Mouse (Mus musculus) bone marrow, adult 2 months (tissue): ENCODE data around the gene Pxn. TPM values are rescaled to one million over a fixed set of nuclear protein-coding genes. Genes with fewer than 3 reads are reported as not detected.

Experiments used
- H3K27ac ChIP-seq: fragments of 200-500 bp; 2 replicates; pipeline ENCODE4 v1.5.1; 2012; ENCODE audit warnings: low read depth, mild to moderate bottlenecking, control low read depth, inconsistent platforms, low read length; ENCODE audit not compliant: control insufficient read depth, poor library complexity, insufficient read depth
- H3K4me1 ChIP-seq: fragments of 200-500 bp; 2 replicates; pipeline ENCODE4 v1.6.1; 2011; ENCODE audit warnings: low read length; ENCODE audit not compliant: control insufficient read depth, insufficient read depth
- H3K4me3 ChIP-seq: fragments of 200-500 bp; replicated peaks from 2 replicates; pipeline ENCODE3; 2011; ENCODE audit warnings: mild to moderate bottlenecking, low read depth, low read length, control low read depth; ENCODE audit not compliant: control insufficient read depth
- CTCF ChIP-seq: fragments of 200-500 bp; IDR thresholded peaks from 2 replicates; pipeline ENCODE4 v1.5.1; 2011; ENCODE audit warnings: low read length, control low read depth; ENCODE audit not compliant: control insufficient read depth, insufficient read depth
- POLR2A ChIP-seq: fragments of 200-500 bp; IDR thresholded peaks from 2 replicates; pipeline ENCODE4 v1.6.1; 2011; ENCODE audit warnings: low read depth, mild to moderate bottlenecking, control low read depth, low read length, borderline replicate concordance; ENCODE audit not compliant: control insufficient read depth
- WGBS: fragments of 180-500 bp; shearing (Covaris S2); methylation state at CpG from one replicate; pipeline ENCODE4 v1.1.7; 2018; 5-methylcytosine and 5-hydroxymethylcytosine counted together
- polyA plus RNA-seq: library from polyadenylated mRNA; stranded (reverse); fragments of >200 nt; gene quantifications from 2 replicates; pipeline ENCODE4 v1.2.4, GENCODE M21; 2011; ENCODE audit warnings: low replicate concordance; ENCODE audit not compliant: missing spikeins, insufficient read depth, insufficient read length

Gene Pxn
- polyA plus RNA-seq, 1 experiment: 71.6 TPM

DNA sequence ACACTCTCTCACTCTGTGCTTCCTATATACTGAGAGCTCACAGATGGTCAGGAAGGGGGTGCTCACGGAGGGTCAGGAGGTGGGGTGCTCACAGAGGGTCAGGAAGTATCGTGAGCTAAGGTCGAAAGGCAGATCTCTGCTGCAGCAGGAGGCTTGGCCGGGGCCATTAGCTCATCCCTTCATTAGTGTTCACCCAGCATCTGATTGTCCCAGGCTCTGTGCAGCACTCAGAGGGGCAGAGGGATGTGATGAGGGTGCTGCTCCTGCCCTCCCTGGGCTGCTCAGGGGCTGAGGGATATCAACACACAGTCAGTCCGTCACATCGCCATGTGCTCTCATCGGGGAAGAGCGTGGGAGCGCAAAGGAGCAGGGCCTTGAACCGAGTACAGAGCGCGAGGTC, 18.0 kb downstream of the Pxn start:
- WGBS: 62% methylated on average over 12 of the region's 12 CpGs
- peaks cover 14% of the 10 kb centered on the region for H3K4me1 ChIP-seq
- no peak overlapping the region for H3K4me3 ChIP-seq
- no peak overlapping the region for H3K27ac ChIP-seq
- no peak for TF ChIP-seq CTCF
- no peak for TF ChIP-seq POLR2A

- Histone ChIP-seq H3K4me1 (peaks cover 18% of the 10 kb centered on the region), H3K4me3 (no peak overlapping the region), H3K27ac (no peak overlapping the region)
- WGBS: 87% methylated on average over 4 of the region's 4 CpGs
- TF ChIP-seq POLR2A: no peak
- no peak for TF ChIP-seq CTCF
These were observed 18.9 kb downstream of the Pxn start for GRCm38 (mm10) chr5:115525416-115525815.

GRCm38 (mm10) chr5:115525943-115526342, 19.5 kb downstream of the Pxn start:
- WGBS: 90% methylated on average over 9 of the region's 9 CpGs
- H3K4me1 ChIP-seq: peaks cover 17% of the 10 kb centered on the region
- H3K27ac ChIP-seq: no peak overlapping the region

DNA sequence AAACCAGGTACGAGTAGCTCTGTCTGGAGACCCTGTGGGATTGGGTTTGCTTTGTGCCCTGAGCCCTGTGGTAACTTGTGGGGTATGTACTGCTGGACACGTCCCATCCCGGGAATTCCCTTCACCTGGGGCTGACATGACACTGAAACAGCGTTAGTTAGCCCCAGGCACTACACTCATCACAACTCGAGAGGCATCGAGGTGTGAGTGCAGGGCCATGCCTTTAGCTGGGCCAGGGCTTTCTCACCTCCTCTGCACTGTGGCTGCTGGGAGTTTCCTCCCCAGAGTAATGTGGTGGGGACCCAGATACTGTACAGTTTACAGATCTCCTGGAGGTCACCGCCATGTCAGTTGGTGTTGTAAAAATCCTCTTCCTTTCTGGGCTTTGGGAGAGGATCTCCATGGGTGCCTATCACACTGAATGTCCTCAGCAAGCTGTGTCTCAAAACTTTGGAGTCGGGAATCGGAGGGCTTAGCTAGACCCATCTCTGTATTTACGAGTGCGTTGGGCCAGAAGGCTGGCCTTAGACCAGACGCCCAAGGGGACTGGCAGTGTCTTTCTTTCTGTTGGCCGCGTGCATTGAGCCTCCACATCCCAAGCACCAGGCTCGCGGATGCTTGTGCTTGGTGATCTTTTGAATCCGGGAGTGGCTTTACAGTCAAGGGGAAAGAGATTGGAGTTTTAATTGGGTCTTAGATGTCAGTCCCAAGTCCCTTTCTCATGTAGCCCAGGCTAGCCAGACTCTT, 20.2 kb downstream of the Pxn start:
- no peak for TF ChIP-seq POLR2A
- no peak for TF ChIP-seq CTCF
- H3K27ac ChIP-seq: no peak overlapping the region
- WGBS: 83% methylated on average over 17 of the region's 17 CpGs
- H3K4me1 ChIP-seq: peaks cover 19% of the 10 kb centered on the region
- H3K4me3 ChIP-seq: no peak overlapping the region

More at GRCm38 (mm10) chr5:115525943-115526342, 19.5 kb downstream of the Pxn start:
- TF ChIP-seq POLR2A (no peak), CTCF (no peak)
- H3K4me3 ChIP-seq: no peak overlapping the region

GRCm38 (mm10) chr5:115528128-115528527, 21.7 kb downstream of the Pxn start:
- no peak overlapping the region for H3K4me3 ChIP-seq
- H3K27ac ChIP-seq: no peak overlapping the region
- no peak for TF ChIP-seq CTCF
- no peak for TF ChIP-seq POLR2A
- peaks cover 23% of the 10 kb centered on the region for H3K4me1 ChIP-seq
- 69% methylated on average over 5 of the region's 5 CpGs for WGBS

DNA sequence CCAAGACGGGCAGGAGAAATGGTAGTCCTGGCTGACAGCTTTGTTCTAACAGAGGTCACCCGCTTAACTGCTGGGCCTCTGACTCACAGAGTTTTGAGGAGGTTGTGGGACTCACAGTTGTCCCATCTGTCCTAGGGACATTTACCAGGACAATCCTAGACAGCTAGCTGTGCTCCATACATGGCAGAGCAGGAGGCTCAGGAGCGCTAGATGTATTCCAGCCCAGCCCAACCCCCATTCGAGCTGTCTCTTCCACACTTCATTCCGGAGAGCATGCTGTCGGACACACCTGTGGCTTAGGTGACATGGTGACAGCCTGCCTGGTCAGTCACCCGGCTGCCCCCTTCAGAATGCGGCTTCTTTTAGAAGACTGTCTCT, 22.9 kb downstream of the Pxn start:
- H3K4me1 ChIP-seq: peaks cover 23% of the 10 kb centered on the region
- H3K4me3 ChIP-seq: no peak overlapping the region
- no peak for TF ChIP-seq POLR2A
- no peak for TF ChIP-seq CTCF
- peak overlapping the region; percentile 74 for H3K27ac ChIP-seq
- 56% methylated on average over 8 of the region's 8 CpGs for WGBS

- WGBS: 11% methylated on average over 7 of the region's 7 CpGs
- TF ChIP-seq CTCF: no peak
- TF ChIP-seq POLR2A: 0 out of 2 replicates have a peak, but pooled peaks have one; percentile 21
- Histone ChIP-seq H3K27ac (peak overlapping the region; percentile 74), H3K4me3 (no peak overlapping the region), H3K4me1 (peaks cover 20% of the 10 kb centered on the region)
These were observed 23.4 kb downstream of the Pxn start for GRCm38 (mm10) chr5:115529742-115530446.

GRCm38 (mm10) chr5:115530447-115530809, 24.0 kb downstream of the Pxn start:
- Histone ChIP-seq H3K4me3 (no peak overlapping the region), H3K4me1 (peaks cover 20% of the 10 kb centered on the region), H3K27ac (peak overlapping the region; percentile 74)
- TF ChIP-seq CTCF (no peak), POLR2A (no peak)
- WGBS: 3% methylated on average over 8 of the region's 8 CpGs
